Mouse (Mus musculus) lung, embryonic 16.5 days (tissue): Measurements from ENCODE around the gene Rrp12. TPM values are rescaled to one million over a fixed set of nuclear protein-coding genes. Genes with fewer than 3 reads are reported as not detected.
A peak's percentile ranks its signal among the peaks of the same experiment; 100 is the strongest.

Experiments
- ATAC-seq: fragments of 200-750 bp; cut with Nextera tagmentation; 2 replicates; pipeline ENCODE4 v1.8.0; 2017; ENCODE audit warnings: low read depth, mild to moderate bottlenecking, moderate library complexity
- H3K27ac ChIP-seq: fragments of 300-500 bp; sonication (generic); 2 replicates; pipeline ENCODE4 v1.5.1; 2014; ENCODE audit warnings: mild to moderate bottlenecking, control low read depth, low read length
- H3K27me3 ChIP-seq: fragments of 300-500 bp; sonication (generic); 2 replicates; pipeline ENCODE4 v1.6.1; 2014; ENCODE audit warnings: low read depth, low read length, mixed read lengths; ENCODE audit not compliant: control insufficient read depth, insufficient read depth
- H3K36me3 ChIP-seq: fragments of 300-500 bp; sonication (generic); 2 replicates; pipeline ENCODE4 v1.6.1; 2014; ENCODE audit warnings: low read length; ENCODE audit not compliant: control insufficient read depth, insufficient read depth
- H3K4me1 ChIP-seq: fragments of 300-500 bp; sonication (generic); replicated peaks from 2 replicates; pipeline ENCODE4 v1.6.1; 2014; ENCODE audit warnings: low read length, mixed read lengths; ENCODE audit not compliant: control insufficient read depth, insufficient read depth
- H3K4me2 ChIP-seq: fragments of 300-500 bp; sonication (generic); 2 replicates; pipeline ENCODE4 v1.6.1; 2014; ENCODE audit warnings: low read depth, low read length, control low read depth
- H3K4me3 ChIP-seq: fragments of 300-500 bp; sonication (generic); 2 replicates; pipeline ENCODE4 v1.5.1; 2014; ENCODE audit warnings: mild to moderate bottlenecking, low read length, control low read depth
- H3K9ac ChIP-seq: fragments of 300-500 bp; sonication (generic); 2 replicates; pipeline ENCODE4 v1.6.1; 2014; ENCODE audit warnings: low read length, control low read depth
- H3K9me3 ChIP-seq: fragments of 300-500 bp; sonication (generic); 2 replicates; pipeline ENCODE4 v1.6.1; 2016; ENCODE audit warnings: low read length; ENCODE audit not compliant: control insufficient read depth
- WGBS: fragments of 180-500 bp; shearing (Covaris S2); extraction: QIAGEN DNeasy Blood & Tissue Kit; methylation state at CpG from one replicate; pipeline ENCODE4 v1.1.7; 2014; 5-methylcytosine and 5-hydroxymethylcytosine counted together
- polyA plus RNA-seq: library from polyadenylated mRNA; unstranded; fragments of >200 nt; fragmentation: Nextera tagmentation; extraction: Ambion mirVana; gene quantifications from 2 replicates; pipeline ENCODE4 v1.2.1, GENCODE M21; 2015

The Rrp12 gene
- polyA plus RNA-seq, 1 experiment from 2014 or later = 11.4 TPM

GRCm38 (mm10) chr19:41844345-41844744, 51.6 kb downstream of the Rrp12 start:
- no peak for ATAC-seq
- 83% methylated on average over 6 of the region's 6 CpGs for WGBS
- H3K27me3 ChIP-seq = peaks cover 2% of the 10 kb centered on the region
- H3K9ac ChIP-seq = no peak overlapping the region
- H3K4me3 ChIP-seq = no peak overlapping the region
- no peak overlapping the region for H3K27ac ChIP-seq
- peaks cover 7% of the 10 kb centered on the region for H3K4me1 ChIP-seq
- no peaks in the 10 kb centered on the region for H3K36me3 ChIP-seq
- no peaks in the 10 kb centered on the region for H3K9me3 ChIP-seq
- no peak overlapping the region for H3K4me2 ChIP-seq

GRCm38 (mm10) chr19:41842706-41843105, 53.3 kb downstream of the Rrp12 start:
- Histone ChIP-seq H3K4me1 (peaks cover 7% of the 10 kb centered on the region), H3K27ac (no peak overlapping the region), H3K9me3 (no peaks in the 10 kb centered on the region), H3K4me2 (no peak overlapping the region), H3K9ac (no peak overlapping the region), H3K36me3 (no peaks in the 10 kb centered on the region), H3K4me3 (no peak overlapping the region), H3K27me3 (peaks cover 4% of the 10 kb centered on the region)
- WGBS = 73% methylated on average over 4 of the region's 4 CpGs
- no peak for ATAC-seq

- no peak overlapping the region for H3K4me3 ChIP-seq
- no peaks in the 10 kb centered on the region for H3K9me3 ChIP-seq
- H3K27ac ChIP-seq = no peak overlapping the region
- no peak overlapping the region for H3K9ac ChIP-seq
- H3K4me1 ChIP-seq = peaks cover 7% of the 10 kb centered on the region
- WGBS = 74% methylated on average over 4 of the region's 4 CpGs
- ATAC-seq = no peak
- no peaks in the 10 kb centered on the region for H3K36me3 ChIP-seq
- H3K4me2 ChIP-seq = no peak overlapping the region
- H3K27me3 ChIP-seq = peaks cover 4% of the 10 kb centered on the region
Measured at GRCm38 (mm10) chr19:41842196-41842595, 53.8 kb downstream of the Rrp12 start.

GRCm38 (mm10) chr19:41841105-41841750, 54.7 kb downstream of the Rrp12 start:
- WGBS = 65% methylated on average over 7 of the region's 7 CpGs

GRCm38 (mm10) chr19:41839685-41840084, 56.3 kb downstream of the Rrp12 start:
- Histone ChIP-seq H3K4me3 (no peak overlapping the region), H3K27me3 (peaks cover 4% of the 10 kb centered on the region; the same call in 1 of the 2 replicates), H3K4me1 (peaks cover 5% of the 10 kb centered on the region; the same call in 1 of the 2 replicates), H3K36me3 (no peaks in the 10 kb centered on the region), H3K4me2 (no peak overlapping the region), H3K9me3 (no peaks in the 10 kb centered on the region), H3K9ac (no peak overlapping the region), H3K27ac (no peak overlapping the region)
- ATAC-seq = no peak
- 90% methylated on average over 3 of the region's 3 CpGs for WGBS

More at GRCm38 (mm10) chr19:41841105-41841750, 54.7 kb downstream of the Rrp12 start:
- peaks cover 4% of the 10 kb centered on the region for H3K27me3 ChIP-seq
- H3K36me3 ChIP-seq = no peaks in the 10 kb centered on the region
- ATAC-seq = no peak
- no peak overlapping the region for H3K27ac ChIP-seq
- no peak overlapping the region for H3K9ac ChIP-seq
- no peaks in the 10 kb centered on the region for H3K9me3 ChIP-seq
- H3K4me3 ChIP-seq = no peak overlapping the region
- no peak overlapping the region for H3K4me2 ChIP-seq
- peaks cover under 1% of the 10 kb centered on the region for H3K4me1 ChIP-seq

- Histone ChIP-seq H3K27me3 (peaks cover 4% of the 10 kb centered on the region; the same call in 1 of the 2 replicates), H3K36me3 (no peaks in the 10 kb centered on the region), H3K27ac (no peak overlapping the region), H3K4me3 (no peak overlapping the region), H3K9me3 (no peaks in the 10 kb centered on the region), H3K4me2 (no peak overlapping the region), H3K4me1 (peaks cover 5% of the 10 kb centered on the region; the same call in 1 of the 2 replicates), H3K9ac (no peak overlapping the region)
- WGBS = 25% methylated on average over 6 of the region's 6 CpGs
- no peak for ATAC-seq
Measured at GRCm38 (mm10) chr19:41838808-41839207, 57.2 kb downstream of the Rrp12 start.

- H3K4me1 ChIP-seq = peaks cover 5% of the 10 kb centered on the region; the same call in 1 of the 2 replicates
- peak; percentile 68; the same call in 1 of the 2 replicates for ATAC-seq
- H3K4me2 ChIP-seq = no peak overlapping the region
- 34% methylated on average over 4 of the region's 4 CpGs for WGBS
- H3K4me3 ChIP-seq = no peak overlapping the region
- H3K27ac ChIP-seq = no peak overlapping the region
- H3K9ac ChIP-seq = no peak overlapping the region
- H3K36me3 ChIP-seq = no peaks in the 10 kb centered on the region
- H3K27me3 ChIP-seq = peaks cover 8% of the 10 kb centered on the region
- no peaks in the 10 kb centered on the region for H3K9me3 ChIP-seq
Measured at GRCm38 (mm10) chr19:41837917-41838261, 58.1 kb downstream of the Rrp12 start.

- 40% methylated on average over 9 of the region's 9 CpGs for WGBS
- Histone ChIP-seq H3K27me3 (peaks cover 13% of the 10 kb centered on the region), H3K4me3 (no peak overlapping the region), H3K4me2 (no peak overlapping the region), H3K9me3 (no peaks in the 10 kb centered on the region), H3K27ac (no peak overlapping the region), H3K36me3 (no peaks in the 10 kb centered on the region), H3K4me1 (peaks cover 5% of the 10 kb centered on the region; the same call in 1 of the 2 replicates), H3K9ac (no peak overlapping the region)
- ATAC-seq = no peak
Measured at GRCm38 (mm10) chr19:41837194-41837916, 58.6 kb downstream of the Rrp12 start.

- H3K36me3 ChIP-seq = no peaks in the 10 kb centered on the region
- H3K9ac ChIP-seq = no peak overlapping the region
- no peak for ATAC-seq
- H3K9me3 ChIP-seq = no peaks in the 10 kb centered on the region
- H3K27ac ChIP-seq = no peak overlapping the region
- no peak overlapping the region for H3K4me3 ChIP-seq
- H3K27me3 ChIP-seq = peaks cover 19% of the 10 kb centered on the region
- no peak overlapping the region for H3K4me2 ChIP-seq
- 60% methylated on average over 3 of the region's 3 CpGs for WGBS
- peaks cover 10% of the 10 kb centered on the region for H3K4me1 ChIP-seq
Measured at GRCm38 (mm10) chr19:41836719-41837118, 59.3 kb downstream of the Rrp12 start.
